Mouse (Mus musculus) right cerebral cortex, adult 18-20 months (tissue): ENCODE measurements at regions not wholly inside any gene's neighbourhood (a gene's known extent, or its start where the extent isn't known, plus 50 kb on each side); places are given as distances from the start of the nearest gene placed in this dataset.

Source experiments
- DNase-seq: peaks from one replicate; pipeline ENCODE4 v3.0.0; 2022; ENCODE audit warnings: mixed read lengths

- DNase-seq: peak; percentile 65
These were observed 364.9 kb upstream of the Fmr1 start for GRCm38 (mm10) chrX:68313486-68313885.
